Mouse (Mus musculus) heart, embryonic 13.5 days (tissue): ENCODE results near the gene Sf3a1. TPM values are rescaled to one million over a fixed set of nuclear protein-coding genes. Genes with fewer than 3 reads are reported as not detected.
A peak's percentile ranks its signal among the peaks of the same experiment; 100 is the strongest.

Experiments
- ATAC-seq: fragments of 200-750 bp; cut with Nextera tagmentation; 2 replicates; pipeline ENCODE4 v1.8.0; 2017; ENCODE audit warnings: moderate TSS enrichment; ENCODE audit not compliant: insufficient number of reproducible peaks, low FRiP score, low TSS enrichment; ENCODE audit errors: extremely low read depth
- H3K27ac ChIP-seq: fragments of 300-500 bp; sonication (generic); replicated peaks from 2 replicates; pipeline ENCODE4 v1.5.1; 2015; ENCODE audit warnings: moderate library complexity, mild to moderate bottlenecking, inconsistent platforms
- H3K27me3 ChIP-seq: fragments of 300-500 bp; sonication (generic); replicated peaks from 2 replicates; pipeline ENCODE4 v1.6.1; 2015; ENCODE audit warnings: mild to moderate bottlenecking, inconsistent platforms
- H3K36me3 ChIP-seq: fragments of 300-500 bp; sonication (generic); 2 replicates; pipeline ENCODE4 v1.6.1; 2015; ENCODE audit warnings: mild to moderate bottlenecking, inconsistent platforms
- H3K4me1 ChIP-seq: fragments of 300-500 bp; sonication (generic); 2 replicates; pipeline ENCODE4 v1.6.1; 2015; ENCODE audit warnings: inconsistent platforms
- H3K4me2 ChIP-seq: fragments of 300-500 bp; sonication (generic); 2 replicates; pipeline ENCODE4 v1.6.1; 2015; ENCODE audit warnings: inconsistent platforms, mild to moderate bottlenecking, moderate library complexity
- H3K4me3 ChIP-seq: fragments of 300-500 bp; sonication (generic); 2 replicates; pipeline ENCODE4 v1.5.1; 2015; ENCODE audit warnings: moderate library complexity, mild to moderate bottlenecking, inconsistent platforms
- H3K9ac ChIP-seq: fragments of 300-500 bp; sonication (generic); 2 replicates; pipeline ENCODE4 v1.6.1; 2015; ENCODE audit warnings: inconsistent platforms, mild to moderate bottlenecking, moderate library complexity
- H3K9me3 ChIP-seq: fragments of 300-500 bp; sonication (generic); 2 replicates; pipeline ENCODE4 v1.6.1; 2016; ENCODE audit warnings: inconsistent platforms
- WGBS: fragments of 180-500 bp; shearing (Covaris S2); methylation state at CpG from one replicate; pipeline ENCODE4 v1.1.7; 2015; ENCODE audit warnings: mixed read lengths; 5-methylcytosine and 5-hydroxymethylcytosine counted together
- polyA plus RNA-seq: library from polyadenylated mRNA; unstranded; fragments of >200 nt; fragmentation: Nextera tagmentation; extraction: Ambion mirVana; gene quantifications from 2 replicates; pipeline ENCODE4 v1.2.1, GENCODE M21; 2015

Gene Sf3a1
- polyA plus RNA-seq, 1 experiment from 2014 or later: 33.3 TPM

DNA sequence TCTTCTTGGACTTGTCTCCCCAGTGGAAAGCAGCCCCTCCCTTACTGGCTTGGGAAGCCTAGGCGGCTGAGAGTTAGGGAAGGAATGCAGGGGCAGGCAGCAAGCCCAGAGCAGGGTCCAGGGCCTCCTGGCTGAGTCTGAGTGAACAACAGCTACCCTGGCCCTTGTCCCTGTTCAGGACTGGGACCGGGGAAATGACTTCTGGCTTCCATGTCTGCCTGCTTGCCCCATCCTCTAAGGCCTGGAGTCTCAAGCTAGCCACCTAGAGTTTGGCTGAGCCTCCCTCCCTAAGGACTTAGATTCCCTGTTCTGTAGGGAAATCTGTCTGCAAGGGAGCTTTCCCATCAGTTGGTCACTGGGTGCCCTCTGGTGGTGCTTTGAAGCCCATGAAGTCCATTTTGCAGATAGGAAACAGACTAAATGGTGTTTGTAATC lies 59.2 kb downstream of the Sf3a1 start:
- H3K27me3 ChIP-seq: peaks cover 35% of the 10 kb centered on the region
- peaks cover 37% of the 10 kb centered on the region for H3K4me1 ChIP-seq
- H3K4me3 ChIP-seq: peak overlapping the region; percentile 60; the same call in 1 of the 2 replicates
- peak overlapping the region; percentile 92 for H3K4me2 ChIP-seq
- ATAC-seq: no peak
- 16% methylated on average over 2 of the region's 2 CpGs for WGBS
- H3K27ac ChIP-seq: 0 out of 2 replicates have a peak overlapping the region, but pooled peaks have one; percentile 15
- peaks cover 14% of the 10 kb centered on the region for H3K36me3 ChIP-seq
- peak overlapping the region; percentile 83; the same call in 1 of the 2 replicates for H3K9ac ChIP-seq
- no peaks in the 10 kb centered on the region for H3K9me3 ChIP-seq

DNA sequence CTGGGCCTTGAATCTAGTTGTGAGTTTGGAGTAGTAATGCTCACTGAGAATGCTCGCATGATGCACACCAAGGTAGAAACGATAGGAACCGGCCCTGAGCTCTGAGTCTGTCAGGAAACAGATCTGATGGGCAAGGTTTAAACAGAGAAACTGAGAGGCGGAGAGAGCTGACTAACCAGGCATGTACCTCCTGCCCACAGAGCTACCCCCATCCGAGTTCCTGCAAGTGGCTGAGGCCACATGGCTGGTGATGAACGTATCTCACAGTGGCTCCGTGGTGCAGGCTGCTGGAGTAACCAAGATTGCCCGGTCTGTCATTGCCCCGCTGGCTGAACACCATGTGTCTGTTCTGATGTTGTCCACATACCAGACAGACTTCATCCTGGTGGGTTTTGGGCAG lies 59.8 kb downstream of the Sf3a1 start:
- no peak overlapping the region for H3K27ac ChIP-seq
- no peak overlapping the region for H3K9ac ChIP-seq
- ATAC-seq: no peak
- peaks cover 35% of the 10 kb centered on the region for H3K27me3 ChIP-seq
- H3K4me3 ChIP-seq: no peak overlapping the region
- no peaks in the 10 kb centered on the region for H3K9me3 ChIP-seq
- no peak overlapping the region for H3K4me2 ChIP-seq
- 54% methylated on average over 9 of the region's 9 CpGs for WGBS
- peaks cover 37% of the 10 kb centered on the region for H3K4me1 ChIP-seq
- peaks cover 8% of the 10 kb centered on the region for H3K36me3 ChIP-seq

DNA sequence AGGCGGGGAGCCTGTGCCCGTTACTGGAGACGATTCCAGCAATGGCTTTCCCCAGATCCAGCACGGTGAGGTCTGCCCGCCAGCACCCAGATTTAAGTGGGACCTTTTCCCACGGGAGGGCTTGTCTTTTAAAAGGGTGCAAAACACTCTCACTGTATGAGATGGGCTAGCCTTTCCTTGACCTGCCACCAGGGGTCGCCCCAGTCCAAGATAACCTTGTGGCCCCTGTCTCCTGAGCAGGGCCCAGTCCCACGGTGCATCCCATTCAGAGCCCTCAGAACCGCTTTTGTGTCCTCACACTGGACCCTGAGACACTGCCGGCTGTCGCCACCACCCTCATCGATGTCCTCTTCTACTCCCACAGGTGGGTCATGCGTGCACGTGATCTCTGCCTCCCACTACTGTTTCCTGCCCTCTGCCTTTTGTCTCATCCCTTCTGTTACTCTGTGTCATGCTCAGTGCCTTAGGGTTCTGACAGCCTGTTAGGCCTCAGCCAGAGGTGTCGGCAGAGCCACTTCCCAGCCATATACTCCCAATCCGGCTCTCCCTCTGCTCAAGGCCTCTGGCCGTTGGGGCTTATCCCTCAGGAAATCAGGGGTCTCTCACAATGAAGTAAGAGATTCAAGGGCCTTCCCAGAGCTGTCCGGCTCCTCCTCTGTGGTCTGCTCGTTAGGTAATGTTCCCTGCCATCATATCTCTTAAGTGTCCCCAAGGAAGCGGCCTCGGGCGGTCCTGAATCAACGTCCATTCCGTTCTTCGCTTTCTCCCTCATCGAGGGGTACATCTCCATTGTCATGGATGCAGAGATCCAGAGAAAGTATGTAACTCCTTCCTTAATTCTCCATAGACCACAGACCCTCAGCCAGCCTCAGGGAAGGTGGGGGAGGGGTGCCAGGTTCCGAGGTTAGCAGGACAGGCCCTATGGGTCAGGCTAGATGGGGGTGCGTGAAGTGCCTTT lies 60.6 kb downstream of the Sf3a1 start:
- H3K4me2 ChIP-seq: no peak overlapping the region
- no peak overlapping the region for H3K27ac ChIP-seq
- H3K36me3 ChIP-seq: no peaks in the 10 kb centered on the region
- no peak overlapping the region for H3K9ac ChIP-seq
- peaks cover 34% of the 10 kb centered on the region for H3K4me1 ChIP-seq
- ATAC-seq: no peak
- 45% methylated on average over 28 of the region's 28 CpGs for WGBS
- no peaks in the 10 kb centered on the region for H3K9me3 ChIP-seq
- no peak overlapping the region for H3K4me3 ChIP-seq
- H3K27me3 ChIP-seq: peaks cover 38% of the 10 kb centered on the region

DNA sequence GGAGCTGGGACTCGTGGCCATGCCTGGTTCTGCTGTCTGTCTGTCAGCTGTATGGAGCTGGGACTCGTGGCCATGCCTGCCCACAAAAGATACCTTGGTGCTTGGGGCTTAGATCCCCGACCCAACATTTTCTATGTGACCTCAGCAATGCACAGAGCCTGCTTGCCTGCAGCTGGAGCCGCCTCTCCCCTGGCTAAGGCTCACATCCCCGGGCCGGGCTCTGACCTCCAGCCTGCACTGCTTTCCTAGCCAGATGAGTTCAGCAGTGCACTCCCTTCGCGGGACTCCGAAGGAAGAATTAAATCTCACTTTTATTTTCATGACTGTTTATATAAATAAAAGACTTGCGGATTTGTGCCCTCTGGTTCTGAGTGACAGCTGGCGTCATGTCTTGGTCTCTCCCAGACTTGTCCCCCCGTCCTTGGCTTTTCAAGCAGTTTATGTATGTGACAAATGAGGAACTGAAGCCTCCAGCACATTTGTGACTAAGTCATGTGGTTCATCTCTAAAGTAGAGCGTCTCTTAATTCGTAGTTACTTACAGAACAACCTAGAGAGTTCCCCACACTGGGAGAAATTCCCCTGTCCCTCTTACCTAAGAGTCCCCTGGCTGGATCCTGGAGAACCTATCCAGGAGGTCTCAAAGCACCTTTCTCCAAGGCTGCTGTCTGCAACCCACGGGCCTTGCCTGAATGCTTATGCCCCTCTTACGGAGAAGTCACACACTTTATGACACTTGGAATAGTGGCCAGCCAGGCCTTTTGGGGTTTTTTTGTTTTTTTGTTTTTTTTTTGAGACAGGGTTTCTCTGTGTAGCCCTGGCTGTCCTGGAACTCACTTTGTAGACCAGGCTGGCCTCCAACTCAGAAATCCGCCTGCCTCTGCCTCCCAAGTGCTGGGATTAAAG lies 62.1 kb downstream of the Sf3a1 start:
- no peak overlapping the region for H3K27ac ChIP-seq
- no peaks in the 10 kb centered on the region for H3K9me3 ChIP-seq
- no peaks in the 10 kb centered on the region for H3K36me3 ChIP-seq
- H3K27me3 ChIP-seq: peaks cover 35% of the 10 kb centered on the region
- no peak for ATAC-seq
- H3K4me3 ChIP-seq: no peak overlapping the region
- 69% methylated on average over 17 of the region's 17 CpGs for WGBS
- H3K4me2 ChIP-seq: no peak overlapping the region
- H3K4me1 ChIP-seq: peaks cover 23% of the 10 kb centered on the region
- no peak overlapping the region for H3K9ac ChIP-seq

DNA sequence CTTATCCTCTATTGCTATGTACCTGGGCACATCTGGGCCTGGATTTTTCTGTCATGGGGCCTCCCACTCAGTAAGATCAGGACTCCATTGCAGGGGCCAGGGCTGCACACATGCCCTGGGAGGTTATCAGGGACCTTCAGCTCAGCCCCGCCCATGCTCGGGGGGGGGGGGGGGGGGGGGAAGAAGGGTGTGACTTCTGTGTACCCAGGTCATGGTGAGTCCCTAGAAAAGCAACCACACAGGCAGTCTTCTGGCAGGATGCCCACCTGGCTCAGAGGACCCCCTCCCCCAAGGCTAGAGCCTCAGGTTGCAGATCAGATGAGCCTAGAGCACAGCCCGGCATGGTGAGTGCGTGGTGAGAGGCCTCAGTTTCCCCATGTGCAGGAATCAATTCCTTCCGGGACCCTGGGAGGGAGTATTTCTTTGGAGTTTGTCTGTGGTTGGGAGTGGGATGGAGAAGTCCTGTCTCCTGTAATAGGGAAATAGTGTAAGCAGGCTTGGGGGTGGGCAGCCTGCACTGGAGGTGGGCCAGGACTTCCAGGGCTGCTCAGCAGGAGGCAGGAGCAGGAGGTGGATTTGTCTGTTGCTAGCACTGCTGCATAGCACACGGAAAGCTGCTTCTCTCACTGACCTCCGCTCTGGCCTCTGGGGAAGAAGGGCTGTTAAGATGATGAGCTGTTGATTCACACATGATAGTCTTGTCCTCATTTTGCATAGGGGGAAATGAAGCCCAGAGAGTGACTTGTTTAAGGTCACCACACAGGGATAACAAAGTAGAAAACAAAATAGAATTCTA lies 63.4 kb downstream of the Sf3a1 start:
- Histone ChIP-seq H3K4me1 (peaks cover 17% of the 10 kb centered on the region), H3K4me3 (peak overlapping the region; percentile 28), H3K36me3 (no peaks in the 10 kb centered on the region), H3K9me3 (no peaks in the 10 kb centered on the region), H3K9ac (peak overlapping the region; percentile 19; the same call in 1 of the 2 replicates), H3K4me2 (peak overlapping the region; percentile 42), H3K27me3 (peaks cover 25% of the 10 kb centered on the region), H3K27ac (no peak overlapping the region; the same call in 1 of the 2 replicates)
- WGBS: 33% methylated on average over 5 of the region's 7 CpGs
- ATAC-seq: peak; percentile 66; the same call in 1 of the 2 replicates

DNA sequence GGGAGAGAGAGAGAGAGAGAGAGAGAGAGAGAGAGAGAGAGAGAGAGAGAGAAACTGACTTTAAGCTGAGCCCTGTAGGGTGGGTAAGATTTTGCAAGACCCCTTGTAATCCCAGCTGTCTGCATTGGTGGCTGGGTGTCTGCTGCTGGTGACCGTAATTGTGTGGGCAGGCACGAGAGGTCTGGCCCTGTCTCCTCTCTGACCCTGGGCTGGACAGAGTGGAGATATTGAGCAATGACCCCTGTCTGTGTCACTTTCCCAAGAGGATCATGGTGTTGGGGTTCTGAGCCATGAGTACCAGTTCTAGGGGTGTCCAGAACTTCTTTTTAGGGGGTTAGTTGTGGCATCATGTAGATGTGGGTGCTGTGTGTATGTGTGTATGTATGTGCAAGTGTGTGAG lies 64.1 kb downstream of the Sf3a1 start:
- Histone ChIP-seq H3K9ac (peak overlapping the region; percentile 19; the same call in 1 of the 2 replicates), H3K4me3 (peak overlapping the region; percentile 16; the same call in 1 of the 2 replicates), H3K36me3 (no peaks in the 10 kb centered on the region), H3K4me1 (peaks cover 13% of the 10 kb centered on the region), H3K27ac (no peak overlapping the region; the same call in 1 of the 2 replicates), H3K27me3 (peaks cover 19% of the 10 kb centered on the region), H3K4me2 (peak overlapping the region; percentile 42; the same call in 1 of the 2 replicates), H3K9me3 (no peaks in the 10 kb centered on the region)
- 50% methylated on average over 2 of the region's 2 CpGs for WGBS
- no peak for ATAC-seq

DNA sequence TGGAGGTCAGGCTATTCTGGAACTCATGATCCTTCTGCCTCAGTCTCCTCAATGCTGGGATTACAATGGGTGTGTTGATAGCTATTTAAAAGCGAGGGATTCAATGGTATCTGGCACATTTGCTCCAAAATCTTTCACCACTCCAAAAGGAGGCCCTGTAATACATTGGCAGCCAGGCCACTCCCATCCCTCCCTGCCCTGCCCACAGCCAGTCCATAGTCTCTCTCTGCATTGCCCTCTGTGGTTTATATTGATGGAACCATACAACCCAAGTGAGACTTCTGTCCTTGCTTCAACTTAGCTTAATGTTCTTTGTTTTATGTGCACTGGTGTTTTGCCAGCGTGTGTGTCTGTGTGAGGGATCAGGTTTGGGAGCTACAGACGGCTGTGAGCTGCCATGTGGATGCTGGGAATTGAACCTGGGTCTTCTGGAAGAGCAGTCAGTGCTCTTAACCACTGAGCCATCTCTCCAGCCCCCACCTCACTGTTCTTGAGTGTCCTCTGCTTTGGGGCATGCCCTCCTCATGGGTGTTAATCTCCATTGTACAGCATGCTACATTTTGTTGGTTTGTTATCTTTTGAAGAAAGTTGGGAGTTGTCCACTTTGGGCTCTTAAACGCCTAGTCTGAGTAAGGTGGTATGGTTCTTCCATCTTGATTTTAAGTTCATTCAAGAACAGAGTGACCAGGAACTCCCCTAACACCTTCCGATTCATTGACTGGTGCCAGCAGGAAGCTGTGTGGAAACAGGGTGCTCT lies 66.6 kb downstream of the Sf3a1 start:
- Histone ChIP-seq H3K9ac (no peak overlapping the region), H3K4me2 (peak overlapping the region; percentile 7; the same call in 1 of the 2 replicates), H3K36me3 (no peaks in the 10 kb centered on the region), H3K4me1 (peaks cover 10% of the 10 kb centered on the region), H3K27me3 (0 out of 2 replicates have a peak, but pooled peaks cover 10% of the 10 kb centered on the region), H3K4me3 (no peak overlapping the region), H3K27ac (no peak overlapping the region), H3K9me3 (no peaks in the 10 kb centered on the region)
- 67% methylated on average over 5 of the region's 5 CpGs for WGBS
- no peak for ATAC-seq

DNA sequence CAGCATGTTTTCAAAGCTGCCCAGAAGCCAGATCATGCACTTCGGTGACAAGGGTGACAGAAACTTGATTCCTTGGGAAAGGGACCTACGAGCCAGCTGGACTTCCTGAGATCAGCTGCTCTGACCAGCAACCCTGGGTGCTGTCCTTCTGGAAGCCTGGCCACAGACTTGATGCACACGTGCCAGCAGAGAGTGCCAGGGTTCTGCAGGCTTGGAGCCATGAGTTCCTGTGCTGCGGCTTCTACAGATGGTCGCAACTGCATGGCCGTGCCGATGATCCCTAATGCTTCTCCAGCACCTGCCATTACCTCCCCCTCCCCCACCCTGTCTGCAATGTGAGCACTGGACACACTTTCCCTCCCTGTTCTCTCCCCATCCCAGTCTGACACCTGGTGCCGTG lies 68.3 kb downstream of the Sf3a1 start:
- H3K4me1 ChIP-seq: peaks cover 14% of the 10 kb centered on the region
- no peak for ATAC-seq
- WGBS: 31% methylated on average over 8 of the region's 8 CpGs

DNA sequence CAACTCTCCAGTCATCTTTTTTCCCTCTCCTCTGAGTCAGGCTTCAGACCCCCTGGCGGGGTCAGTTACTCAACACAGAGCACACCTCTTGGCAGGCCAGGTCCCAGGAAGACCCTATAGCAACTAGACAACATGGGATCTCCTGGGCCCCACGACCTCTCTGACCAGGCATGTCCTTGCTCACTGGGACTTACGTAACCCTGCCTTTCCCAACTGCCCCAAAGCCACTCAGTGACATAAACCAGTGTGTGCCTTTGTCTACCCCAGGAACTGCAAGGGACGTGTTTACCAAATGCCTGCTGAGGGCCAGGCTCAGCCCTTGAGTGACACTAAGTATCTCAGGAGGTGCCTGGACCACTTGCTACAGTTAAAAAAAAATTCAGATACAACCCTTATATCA lies 69.7 kb downstream of the Sf3a1 start:
- Histone ChIP-seq H3K9me3 (no peaks in the 10 kb centered on the region), H3K36me3 (no peaks in the 10 kb centered on the region), H3K27me3 (0 out of 2 replicates have a peak, but pooled peaks cover 5% of the 10 kb centered on the region), H3K4me1 (peaks cover 10% of the 10 kb centered on the region; the same call in 1 of the 2 replicates), H3K4me3 (no peak overlapping the region), H3K9ac (no peak overlapping the region), H3K4me2 (no peak overlapping the region), H3K27ac (no peak overlapping the region)
- no peak for ATAC-seq
- WGBS: 60% methylated on average over 4 of the region's 4 CpGs

More for the DNA sequence above, 68.3 kb downstream of the Sf3a1 start:
- no peaks in the 10 kb centered on the region for H3K36me3 ChIP-seq
- H3K9me3 ChIP-seq: no peaks in the 10 kb centered on the region
- no peak overlapping the region for H3K4me2 ChIP-seq
- H3K27me3 ChIP-seq: 0 out of 2 replicates have a peak, but pooled peaks cover 5% of the 10 kb centered on the region
- H3K4me3 ChIP-seq: no peak overlapping the region
- H3K9ac ChIP-seq: no peak overlapping the region
- H3K27ac ChIP-seq: no peak overlapping the region

DNA sequence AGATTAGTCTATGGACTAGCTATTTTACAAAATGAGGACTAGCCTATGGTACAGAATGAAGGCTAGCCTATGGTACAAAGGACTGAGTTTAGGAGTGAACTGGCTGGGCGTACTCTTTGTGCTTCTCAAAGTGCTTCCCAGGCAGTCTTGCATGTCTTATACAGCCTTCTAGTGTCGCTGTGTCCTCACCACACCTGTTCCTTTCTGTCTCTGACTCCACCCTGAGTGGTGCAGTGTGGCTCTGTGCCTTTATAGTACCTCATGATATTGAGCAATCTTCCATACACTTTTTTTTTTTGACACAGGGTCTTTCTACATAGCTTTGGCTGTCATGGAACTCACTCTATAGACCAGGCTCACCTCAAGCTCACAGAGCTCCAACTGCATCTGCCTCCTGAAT lies 71.3 kb downstream of the Sf3a1 start:
- Histone ChIP-seq H3K9ac (no peak overlapping the region), H3K9me3 (no peaks in the 10 kb centered on the region), H3K27ac (no peak overlapping the region), H3K36me3 (no peaks in the 10 kb centered on the region), H3K4me1 (peaks cover 16% of the 10 kb centered on the region), H3K4me2 (no peak overlapping the region), H3K4me3 (no peak overlapping the region), H3K27me3 (0 out of 2 replicates have a peak, but pooled peaks cover 2% of the 10 kb centered on the region)
- ATAC-seq: no peak
- WGBS: 87% methylated on average over 2 of the region's 2 CpGs
